Mouse (Mus musculus): ENCODE data around the gene Rbm8a2. TPM values are rescaled to one million over a fixed set of nuclear protein-coding genes. Genes with fewer than 3 reads are reported as not detected.
"Not testable (repeated sequence)": the region's sequence is repeated elsewhere in the genome, so short reads cannot be mapped to it uniquely, and the experiment has no call there.

The Rbm8a2 gene
- polyA plus RNA-seq (2012; ENCODE audit: insufficient read depth, low replicate concordance) = not detected in 2 replicates

- H3K36me3 ChIP-seq (replicated peaks; ENCODE audit: low read length); H3K4me1 ChIP-seq; H3K4me3 ChIP-seq (replicated peaks); H3K27me3 ChIP-seq (replicated peaks): not testable (repeated sequence)
- H3K9me3 ChIP-seq = peaks cover 30% of the 10 kb centered on the region
Measured at GRCm38 (mm10) chr1:175979014-175979413, at the start of gene Rbm8a2. TSS of gene Rbm8a2 (minus strand) at chr1:175979114.

GRCm38 (mm10) chr1:176028397-176028796, 49.5 kb upstream of the Rbm8a2 start:
- H3K27me3 ChIP-seq (replicated peaks) = no peaks in the 10 kb centered on the region
- TF ChIP-seq FLI1 (IDR thresholded peaks at IDR 0.05; ENCODE audit: low read length) = no peak
- no peak for TF ChIP-seq GATA1 (IDR thresholded peaks at IDR 0.05; ENCODE audit: borderline replicate concordance, low read length)

GRCm38 (mm10) chr1:176024501-176024900, 45.6 kb upstream of the Rbm8a2 start:
- H3K27me3 ChIP-seq (replicated peaks) = no peaks in the 10 kb centered on the region
- H3K4me3 ChIP-seq (replicated peaks) = no peak overlapping the region
- TF ChIP-seq GATA1 (IDR thresholded peaks at IDR 0.05; ENCODE audit: borderline replicate concordance, low read length) (no peak), FLI1 (IDR thresholded peaks at IDR 0.05; ENCODE audit: low read length) (no peak)
- peaks cover 18% of the 10 kb centered on the region; the same call in 1 of the 2 replicates for H3K9me3 ChIP-seq
- no peaks in the 10 kb centered on the region for H3K36me3 ChIP-seq (replicated peaks; ENCODE audit: low read length)
- H3K4me1 ChIP-seq = no peaks in the 10 kb centered on the region

More at GRCm38 (mm10) chr1:176028397-176028796, 49.5 kb upstream of the Rbm8a2 start:
- H3K36me3 ChIP-seq (replicated peaks; ENCODE audit: low read length) = no peaks in the 10 kb centered on the region
- H3K4me3 ChIP-seq (replicated peaks) = no peak overlapping the region
- no peaks in the 10 kb centered on the region for H3K4me1 ChIP-seq
- no peaks in the 10 kb centered on the region for H3K9me3 ChIP-seq

GRCm38 (mm10) chr1:176018523-176018922, 39.6 kb upstream of the Rbm8a2 start:
- TF ChIP-seq GATA1 (IDR thresholded peaks at IDR 0.05; ENCODE audit: borderline replicate concordance, low read length) = no peak
- no peak for TF ChIP-seq FLI1 (IDR thresholded peaks at IDR 0.05; ENCODE audit: low read length)
- Histone ChIP-seq H3K9me3 (peaks cover 24% of the 10 kb centered on the region; the same call in 1 of the 2 replicates), H3K4me1 (no peaks in the 10 kb centered on the region), H3K36me3 (replicated peaks; ENCODE audit: low read length) (no peaks in the 10 kb centered on the region), H3K4me3 (replicated peaks) (no peak overlapping the region), H3K27me3 (replicated peaks) (no peaks in the 10 kb centered on the region)

GRCm38 (mm10) chr1:176016076-176016475, 37.2 kb upstream of the Rbm8a2 start:
- peaks cover 19% of the 10 kb centered on the region; the same call in 1 of the 2 replicates for H3K9me3 ChIP-seq
- TF ChIP-seq GATA1 (IDR thresholded peaks at IDR 0.05; ENCODE audit: borderline replicate concordance, low read length) = no peak
- TF ChIP-seq FLI1 (IDR thresholded peaks at IDR 0.05; ENCODE audit: low read length) = no peak

GRCm38 (mm10) chr1:176013497-176014268, 34.8 kb upstream of the Rbm8a2 start:
- Histone ChIP-seq H3K4me3 (replicated peaks) (no peak overlapping the region), H3K27me3 (replicated peaks) (no peaks in the 10 kb centered on the region), H3K9me3 (peaks cover 3% of the 10 kb centered on the region; the same call in 1 of the 2 replicates), H3K4me1 (no peaks in the 10 kb centered on the region), H3K36me3 (replicated peaks; ENCODE audit: low read length) (no peaks in the 10 kb centered on the region)
- TF ChIP-seq FLI1 (IDR thresholded peaks at IDR 0.05; ENCODE audit: low read length) (no peak), GATA1 (IDR thresholded peaks at IDR 0.05; ENCODE audit: borderline replicate concordance, low read length) (no peak)

More at GRCm38 (mm10) chr1:176016076-176016475, 37.2 kb upstream of the Rbm8a2 start:
- H3K4me3 ChIP-seq (replicated peaks) = no peak overlapping the region
- no peaks in the 10 kb centered on the region for H3K36me3 ChIP-seq (replicated peaks; ENCODE audit: low read length)
- no peaks in the 10 kb centered on the region for H3K27me3 ChIP-seq (replicated peaks)
- no peaks in the 10 kb centered on the region for H3K4me1 ChIP-seq

- Histone ChIP-seq H3K9me3 (peaks cover 3% of the 10 kb centered on the region; the same call in 1 of the 2 replicates), H3K4me1 (no peaks in the 10 kb centered on the region), H3K27me3 (replicated peaks) (no peaks in the 10 kb centered on the region), H3K36me3 (replicated peaks; ENCODE audit: low read length) (no peaks in the 10 kb centered on the region), H3K4me3 (replicated peaks) (no peak overlapping the region)
- TF ChIP-seq GATA1 (IDR thresholded peaks at IDR 0.05; ENCODE audit: borderline replicate concordance, low read length) (no peak), FLI1 (IDR thresholded peaks at IDR 0.05; ENCODE audit: low read length) (no peak)
Measured at GRCm38 (mm10) chr1:176011535-176011934, 32.6 kb upstream of the Rbm8a2 start.

- Histone ChIP-seq H3K4me1 (no peaks in the 10 kb centered on the region), H3K4me3 (replicated peaks) (no peak overlapping the region), H3K9me3 (no peaks in the 10 kb centered on the region), H3K36me3 (replicated peaks; ENCODE audit: low read length) (no peaks in the 10 kb centered on the region), H3K27me3 (replicated peaks) (no peaks in the 10 kb centered on the region)
- no peak for TF ChIP-seq FLI1 (IDR thresholded peaks at IDR 0.05; ENCODE audit: low read length)
- TF ChIP-seq GATA1 (IDR thresholded peaks at IDR 0.05; ENCODE audit: borderline replicate concordance, low read length) = no peak
Measured at GRCm38 (mm10) chr1:176011072-176011471, 32.2 kb upstream of the Rbm8a2 start.

- Histone ChIP-seq H3K36me3 (replicated peaks; ENCODE audit: low read length) (no peaks in the 10 kb centered on the region), H3K27me3 (replicated peaks) (no peaks in the 10 kb centered on the region), H3K9me3 (no peaks in the 10 kb centered on the region), H3K4me3 (replicated peaks) (no peak overlapping the region), H3K4me1 (no peaks in the 10 kb centered on the region)
- TF ChIP-seq GATA1 (IDR thresholded peaks at IDR 0.05; ENCODE audit: borderline replicate concordance, low read length) = no peak
- no peak for TF ChIP-seq FLI1 (IDR thresholded peaks at IDR 0.05; ENCODE audit: low read length)
Measured at GRCm38 (mm10) chr1:176008411-176008810, 29.5 kb upstream of the Rbm8a2 start.

GRCm38 (mm10) chr1:176000599-176000998, 21.7 kb upstream of the Rbm8a2 start:
- H3K36me3 ChIP-seq (replicated peaks; ENCODE audit: low read length) = no peaks in the 10 kb centered on the region
- H3K27me3 ChIP-seq (replicated peaks) = no peaks in the 10 kb centered on the region
- peaks cover 7% of the 10 kb centered on the region; the same call in 1 of the 2 replicates for H3K9me3 ChIP-seq
- TF ChIP-seq FLI1 (IDR thresholded peaks at IDR 0.05; ENCODE audit: low read length) = no peak
- H3K4me3 ChIP-seq (replicated peaks) = no peak overlapping the region
- H3K4me1 ChIP-seq = no peaks in the 10 kb centered on the region
